Mouse (Mus musculus): ENCODE measurements around the gene Ankrd33b.

Ankrd33b gene

GRCm38 (mm10) chr15:31264827-31265226 lies 102.7 kb downstream of the Ankrd33b start:
- DNase-seq (ENCODE audit: low spot score) = peak; percentile 79

GRCm38 (mm10) chr15:31262361-31262760 lies 105.2 kb downstream of the Ankrd33b start:
- DNase-seq (ENCODE audit: low spot score) = no peak

GRCm38 (mm10) chr15:31261094-31261493 lies 106.4 kb downstream of the Ankrd33b start:
- no peak for DNase-seq (ENCODE audit: low spot score)

- peak; percentile 15 for DNase-seq (ENCODE audit: low spot score)
Measured at GRCm38 (mm10) chr15:31258693-31259439, 108.7 kb downstream of the Ankrd33b start.

GRCm38 (mm10) chr15:31258029-31258692 lies 109.4 kb downstream of the Ankrd33b start:
- DNase-seq (ENCODE audit: low spot score) = no peak

- DNase-seq (ENCODE audit: low spot score) = peak; percentile 41
Measured at GRCm38 (mm10) chr15:31257329-31257728, 110.2 kb downstream of the Ankrd33b start.

- no peak for DNase-seq (ENCODE audit: low spot score)
Measured at GRCm38 (mm10) chr15:31255762-31256161, 111.8 kb downstream of the Ankrd33b start.

- peak; percentile 87 for DNase-seq (ENCODE audit: low spot score)
Measured at GRCm38 (mm10) chr15:31254939-31255535, 112.5 kb downstream of the Ankrd33b start.

- DNase-seq (ENCODE audit: low spot score) = peak; percentile 94
Measured at GRCm38 (mm10) chr15:31253963-31254362, 113.6 kb downstream of the Ankrd33b start.

- no peak for DNase-seq (ENCODE audit: low spot score)
Measured at GRCm38 (mm10) chr15:31253380-31253779, 114.1 kb downstream of the Ankrd33b start.

- DNase-seq (ENCODE audit: low spot score) = no peak
Measured at GRCm38 (mm10) chr15:31252590-31253311, 114.8 kb downstream of the Ankrd33b start.

- DNase-seq (ENCODE audit: low spot score) = no peak
Measured at GRCm38 (mm10) chr15:31251189-31251588, 116.3 kb downstream of the Ankrd33b start.

- DNase-seq (ENCODE audit: low spot score) = no peak
Measured at GRCm38 (mm10) chr15:31250676-31251075, 116.8 kb downstream of the Ankrd33b start.

- no peak for DNase-seq (ENCODE audit: low spot score)
Measured at GRCm38 (mm10) chr15:31250027-31250426, 117.5 kb downstream of the Ankrd33b start.

- no peak for DNase-seq (ENCODE audit: low spot score)
Measured at GRCm38 (mm10) chr15:31248882-31249281, 118.6 kb downstream of the Ankrd33b start.

GRCm38 (mm10) chr15:31247035-31247434 lies 120.5 kb downstream of the Ankrd33b start:
- no peak for DNase-seq (ENCODE audit: low spot score)

GRCm38 (mm10) chr15:31245934-31246333 lies 121.6 kb downstream of the Ankrd33b start:
- no peak for DNase-seq (ENCODE audit: low spot score)

- DNase-seq (ENCODE audit: low spot score) = no peak
Measured at GRCm38 (mm10) chr15:31244696-31245445, 122.7 kb downstream of the Ankrd33b start.

- DNase-seq (ENCODE audit: low spot score) = no peak
Measured at GRCm38 (mm10) chr15:31243260-31243659, 124.3 kb downstream of the Ankrd33b start.

All from adipocyte (in vitro differentiated cells).